Mouse (Mus musculus) right cerebral cortex, postnatal 14 days (tissue): Measurements from ENCODE around the gene Vmn1r34.
"Not testable (repeated sequence)": the region's sequence is repeated elsewhere in the genome, so short reads cannot be mapped to it uniquely, and the experiment has no call there.

Experiments
- DNase-seq: peaks from one replicate; pipeline ENCODE4 v3.0.0; 2022

Vmn1r34 gene

GRCm38 (mm10) chr6:66643779-66644178 is at the start of gene Vmn1r34:
Gene Vmn1r34 (minus strand): TSS chr6:66643879.
- no peak for DNase-seq

- DNase-seq: no peak
These were observed 42.1 kb upstream of the Vmn1r34 start, which contains the start of gene Vmn1r35 for GRCm38 (mm10) chr6:66685806-66686205. Gene Vmn1r35 (minus strand): TSS chr6:66685906.

- DNase-seq: not testable (repeated sequence)
These were observed 25.5 kb downstream of the Vmn1r34 start, which contains the start of gene Vmn1r33 for GRCm38 (mm10) chr6:66618182-66618581. Gene Vmn1r33 (minus strand): TSS chr6:66618282.

GRCm38 (mm10) chr6:66595804-66596203 is 47.9 kb downstream of the Vmn1r34 start:
- DNase-seq: no peak
